ENCODE assay signal across 26 mouse cellular contexts in the genomic region with DNA sequence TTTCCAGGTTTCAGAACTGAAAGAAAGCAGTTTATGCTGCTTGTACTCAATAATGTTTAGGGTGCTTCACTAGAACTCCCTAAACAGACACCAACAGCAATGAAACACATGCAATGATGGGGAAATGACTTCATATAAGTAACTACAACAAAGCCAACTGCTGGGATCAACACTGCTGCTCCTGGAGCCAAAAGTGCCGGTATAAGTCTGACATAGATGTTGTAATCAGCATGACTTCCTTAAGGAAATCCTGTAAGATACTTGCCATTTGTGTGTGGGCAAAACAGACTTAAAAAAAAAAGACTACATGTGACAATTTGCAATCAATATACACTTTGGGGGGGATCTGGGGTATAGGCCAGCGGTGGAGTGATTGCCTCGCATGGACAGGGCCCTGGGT.
A peak's percentile ranks its signal among the peaks of the same experiment; 100 is the strongest.
DNase-seq lines count a peak whose midpoint lies in the region; ATAC-seq and TF ChIP-seq lines count a peak whose summit lies in the region.
"Had no signal": no experiment of that assay in that cellular context is flagged by ENCODE, and none has a peak within 500 bp of the region (broad histone marks: within the 10 kb centered on the region; RNA-seq: fewer than 3 reads in every experiment).

No protein-coding gene starts in this region.

- no peak overlapping the region for H3K4me2 ChIP-seq in kidney, embryonic 16.5 days (replicated peaks; ENCODE audit: low read depth, low read length)
- no peak overlapping the region for H3K4me2 ChIP-seq in lung, postnatal 0 days (replicated peaks; ENCODE audit: low read depth, low read length)
- H3K4me2 ChIP-seq: embryonic facial prominence, embryonic 12.5 days; embryonic facial prominence, embryonic 15.5 days; hindbrain, embryonic 14.5 days had no signal

- TF ChIP-seq CTCF in lung, postnatal 0 days (IDR thresholded peaks at IDR 0.05), result no peak

- TF ChIP-seq EP300 in lung, postnatal 0 days (IDR thresholded peaks at IDR 0.05), result peak; percentile 50; the same call in 1 of the 2 replicates

- H3K4me1 ChIP-seq in kidney, embryonic 16.5 days (ENCODE audit: insufficient read depth, low read length), result no peaks in the 10 kb centered on the region
- peaks cover 4% of the 10 kb centered on the region; the same call in 1 of the 2 replicates for H3K4me1 ChIP-seq in lung, postnatal 0 days (ENCODE audit: insufficient read depth, low read depth, low read length)
- H3K4me1 ChIP-seq: embryonic facial prominence, embryonic 12.5 days; heart, embryonic 10.5 days had no signal

- no peaks in the 10 kb centered on the region for H3K9me3 ChIP-seq in kidney, embryonic 16.5 days (ENCODE audit: low read length)
- H3K9me3 ChIP-seq in lung, postnatal 0 days (ENCODE audit: low read length), result no peaks in the 10 kb centered on the region
- H3K9me3 ChIP-seq: embryonic facial prominence, embryonic 12.5 days; embryonic facial prominence, embryonic 15.5 days; heart, embryonic 10.5 days had no signal

- no peaks in the 10 kb centered on the region for H3K27me3 ChIP-seq in kidney, embryonic 16.5 days (ENCODE audit: insufficient read depth, low read length)
- H3K27me3 ChIP-seq in lung, postnatal 0 days (replicated peaks; ENCODE audit: insufficient read depth, low read length), result no peaks in the 10 kb centered on the region
- H3K27me3 ChIP-seq: embryonic facial prominence, embryonic 12.5 days; embryonic facial prominence, embryonic 15.5 days had no signal

- no peaks in the 10 kb centered on the region for H3K36me3 ChIP-seq in kidney, embryonic 16.5 days (ENCODE audit: insufficient read depth, low read length)
- no peaks in the 10 kb centered on the region for H3K36me3 ChIP-seq in lung, postnatal 0 days (ENCODE audit: insufficient read depth, low read length)
- H3K36me3 ChIP-seq: embryonic facial prominence, embryonic 12.5 days; embryonic facial prominence, embryonic 15.5 days; heart, embryonic 10.5 days had no signal

- ATAC-seq in kidney, embryonic 16.5 days (ENCODE audit: low FRiP score, low TSS enrichment), result no peak
- no peak for ATAC-seq in lung, postnatal 0 days
- ATAC-seq in granulocyte monocyte progenitor cell, adult 5-6 weeks (replicated peaks; ENCODE audit: poor library complexity, severe bottlenecking), result peak; percentile 67
- ATAC-seq: activated CD4-positive, CD25-positive, alpha-beta regulatory T cell, adult 4 months; forebrain, embryonic 14.5 days; forebrain, postnatal 0 days; hindbrain, postnatal 0 days; inflammation-experienced regulatory T-cells, adult 6 months had no signal

- no peak overlapping the region for H3K4me3 ChIP-seq in kidney, embryonic 16.5 days (ENCODE audit: low read length)
- H3K4me3 ChIP-seq in lung, postnatal 0 days (ENCODE audit: low read depth, low read length), result no peak overlapping the region
- H3K4me3 ChIP-seq: embryonic facial prominence, embryonic 12.5 days; embryonic facial prominence, embryonic 15.5 days; gastrocnemius, adult 2 months; heart, embryonic 10.5 days had no signal

- no peak overlapping the region for H3K9ac ChIP-seq in kidney, embryonic 16.5 days (replicated peaks; ENCODE audit: low read length)
- H3K9ac ChIP-seq in lung, postnatal 0 days (replicated peaks; ENCODE audit: low read depth), result no peak overlapping the region
- H3K9ac ChIP-seq: embryonic facial prominence, embryonic 12.5 days; embryonic facial prominence, embryonic 15.5 days; forebrain, postnatal 0 days; hindbrain, embryonic 14.5 days had no signal

- 70% methylated on average over 3 of the region's 3 CpGs for WGBS in kidney, embryonic 16.5 days
- 46% methylated on average over 3 of the region's 3 CpGs for WGBS in lung, postnatal 0 days

- peak overlapping the region; percentile 34; the same call in 1 of the 2 replicates for H3K27ac ChIP-seq in kidney, embryonic 16.5 days (ENCODE audit: low read length)
- H3K27ac ChIP-seq in lung, postnatal 0 days (ENCODE audit: low read length), result no peak overlapping the region
- H3K27ac ChIP-seq: embryonic facial prominence, embryonic 12.5 days; embryonic facial prominence, embryonic 15.5 days; gastrocnemius, adult 2 months; heart, embryonic 10.5 days; hindbrain, embryonic 14.5 days; hindbrain, postnatal 0 days had no signal

- no peak for DNase-seq in kidney, adult 11 months
- DNase-seq in lung, postnatal 0 days (ENCODE audit: low spot score), result peak; percentile 53
- no peak for DNase-seq in lung, adult 18-20 months
- peak; percentile 41 for DNase-seq in 416B (ENCODE audit: low read depth)
- DNase-seq in spleen, postnatal 14 days (ENCODE audit: low spot score in 2 of 2), result no peak
- DNase-seq: adrenal gland, postnatal 10 days; adrenal gland, postnatal 36 days; cerebellum, adult 18-20 months; cerebellum, adult 9-10 months; cerebellum, postnatal 14 days; forebrain, postnatal 0 days; gastrocnemius, adult 2 months; gastrocnemius, postnatal 14 days; heart, adult 18-20 months; heart, postnatal 10 days; heart, postnatal 4 days had no signal

Comparison
In these comparisons a context has a peak if more than half of its experiments do, and no peak if none do; other contexts are left out.
1. DNase-seq: peak in lung, postnatal 0 days (single experiment) and 416B (single experiment); none in kidney, adult 11 months (single experiment), lung, adult 18-20 months (0 of 2) and spleen, postnatal 14 days (0 of 2).